Mouse (Mus musculus) cerebellum, adult 2 months (tissue): ENCODE measurements around the gene Ppp6r2. TPM values are rescaled to one million over a fixed set of nuclear protein-coding genes. Genes with fewer than 3 reads are reported as not detected.

ENCODE experiments used
- DNase-seq, 2 experiments: peaks; one replicate each; pipeline ENCODE4 v3.0.0; 2021
- H3K27ac ChIP-seq: fragments of 200-500 bp; 2 replicates; pipeline ENCODE4 v1.5.1; 2012; ENCODE audit warnings: low read length, control low read depth, inconsistent platforms; ENCODE audit not compliant: insufficient read depth
- H3K27me3 ChIP-seq: fragments of 200-500 bp; 2 replicates; pipeline ENCODE4 v1.6.1; 2012; ENCODE audit warnings: inconsistent platforms, mild to moderate bottlenecking, low read length, moderate library complexity; ENCODE audit not compliant: control insufficient read depth, insufficient read depth
- H3K4me1 ChIP-seq: fragments of 200-500 bp; 2 replicates; pipeline ENCODE4 v1.6.1; 2011; ENCODE audit warnings: low read length; ENCODE audit not compliant: control insufficient read depth, insufficient read depth
- H3K4me3 ChIP-seq: fragments of 200-500 bp; replicated peaks from 2 replicates; pipeline ENCODE3; 2011; ENCODE audit warnings: mild to moderate bottlenecking, low read depth, low read length, control low read depth; ENCODE audit not compliant: insufficient read depth
- CTCF ChIP-seq: fragments of 200-500 bp; IDR thresholded peaks from 2 replicates; pipeline ENCODE4 v1.5.1; 2011; ENCODE audit warnings: low read depth, mild to moderate bottlenecking, control low read depth, low read length, moderate library complexity, borderline replicate concordance; ENCODE audit not compliant: insufficient read depth
- POLR2A ChIP-seq: fragments of 200-500 bp; IDR thresholded peaks from 2 replicates; pipeline ENCODE4 v1.6.1; 2011; ENCODE audit warnings: low read length, control low read depth, borderline replicate concordance; ENCODE audit not compliant: insufficient read depth
- WGBS: fragments of 180-500 bp; shearing (Covaris S2); methylation state at CpG from one replicate; pipeline ENCODE4 v1.1.7; 2018; 5-methylcytosine and 5-hydroxymethylcytosine counted together
- polyA plus RNA-seq: library from polyadenylated mRNA; depleted of rRNA; stranded (reverse); fragments of >200 nt; gene quantifications from 2 replicates; pipeline ENCODE4 v1.2.3, GENCODE M21; 2012

Gene Ppp6r2
- polyA plus RNA-seq, 1 experiment = 240 TPM

GRCm38 (mm10) chr15:89291521-89291920 is 80.2 kb downstream of the Ppp6r2 start:
- Histone ChIP-seq H3K4me1 (peaks cover 2% of the 10 kb centered on the region), H3K27ac (no peak overlapping the region), H3K4me3 (no peak overlapping the region), H3K27me3 (no peaks in the 10 kb centered on the region)
- 88% methylated on average over 3 of the region's 3 CpGs for WGBS
- no peak for DNase-seq
- TF ChIP-seq CTCF (no peak), POLR2A (no peak)

- H3K27ac ChIP-seq = no peak overlapping the region
- WGBS = 43% methylated on average over 2 of the region's 2 CpGs
- TF ChIP-seq POLR2A (no peak), CTCF (no peak)
Measured at GRCm38 (mm10) chr15:89292795-89293194, 81.4 kb downstream of the Ppp6r2 start.

GRCm38 (mm10) chr15:89293778-89294177 is 82.4 kb downstream of the Ppp6r2 start:
- H3K27ac ChIP-seq = no peak overlapping the region

More at GRCm38 (mm10) chr15:89292795-89293194, 81.4 kb downstream of the Ppp6r2 start:
- no peak for DNase-seq
- H3K27me3 ChIP-seq = no peaks in the 10 kb centered on the region
- no peak overlapping the region for H3K4me3 ChIP-seq
- H3K4me1 ChIP-seq = no peaks in the 10 kb centered on the region

GRCm38 (mm10) chr15:89295580-89296165 is 84.3 kb downstream of the Ppp6r2 start:
- WGBS = 68% methylated on average over 8 of the region's 8 CpGs
- no peak for TF ChIP-seq POLR2A
- no peak for TF ChIP-seq CTCF
- Histone ChIP-seq H3K4me3 (no peak overlapping the region), H3K27ac (no peak overlapping the region), H3K4me1 (0 out of 2 replicates have a peak, but pooled peaks cover 5% of the 10 kb centered on the region), H3K27me3 (no peaks in the 10 kb centered on the region)
- DNase-seq = no peak

More at GRCm38 (mm10) chr15:89293778-89294177, 82.4 kb downstream of the Ppp6r2 start:
- 0 out of 2 replicates have a peak, but pooled peaks cover 5% of the 10 kb centered on the region for H3K4me1 ChIP-seq
- no peak overlapping the region for H3K4me3 ChIP-seq
- TF ChIP-seq POLR2A = no peak
- no peak for TF ChIP-seq CTCF
- DNase-seq = no peak
- 94% methylated on average over 10 of the region's 10 CpGs for WGBS
- H3K27me3 ChIP-seq = no peaks in the 10 kb centered on the region

GRCm38 (mm10) chr15:89296465-89296864 is 85.1 kb downstream of the Ppp6r2 start:
- DNase-seq = no peak
- TF ChIP-seq CTCF = no peak
- TF ChIP-seq POLR2A = no peak
- no peak overlapping the region for H3K27ac ChIP-seq
- H3K4me3 ChIP-seq = no peak overlapping the region
- 0 out of 2 replicates have a peak, but pooled peaks cover 5% of the 10 kb centered on the region for H3K4me1 ChIP-seq
- no peaks in the 10 kb centered on the region for H3K27me3 ChIP-seq
- 29% methylated on average over 1 of the region's 1 CpGs for WGBS

GRCm38 (mm10) chr15:89297695-89298094 is 86.3 kb downstream of the Ppp6r2 start:
- Histone ChIP-seq H3K4me1 (0 out of 2 replicates have a peak, but pooled peaks cover 5% of the 10 kb centered on the region), H3K27me3 (no peaks in the 10 kb centered on the region), H3K4me3 (no peak overlapping the region), H3K27ac (no peak overlapping the region)
- TF ChIP-seq CTCF (no peak), POLR2A (no peak)
- WGBS = 39% methylated on average over 2 of the region's 2 CpGs
- no peak for DNase-seq

GRCm38 (mm10) chr15:89300180-89300579 is 88.8 kb downstream of the Ppp6r2 start:
- Histone ChIP-seq H3K27ac (no peak overlapping the region), H3K27me3 (no peaks in the 10 kb centered on the region), H3K4me3 (no peak overlapping the region), H3K4me1 (0 out of 2 replicates have a peak, but pooled peaks cover 5% of the 10 kb centered on the region)
- 63% methylated on average over 13 of the region's 13 CpGs for WGBS
- DNase-seq = no peak
- TF ChIP-seq POLR2A = no peak
- no peak for TF ChIP-seq CTCF

- H3K4me3 ChIP-seq = no peak overlapping the region
- no peak for TF ChIP-seq CTCF
- TF ChIP-seq POLR2A = no peak
- H3K27me3 ChIP-seq = no peaks in the 10 kb centered on the region
- 91% methylated on average over 8 of the region's 8 CpGs for WGBS
- peaks cover 5% of the 10 kb centered on the region; the same call in 1 of the 2 replicates for H3K4me1 ChIP-seq
- no peak overlapping the region for H3K27ac ChIP-seq
- no peak for DNase-seq
Measured at GRCm38 (mm10) chr15:89300600-89300999, 89.2 kb downstream of the Ppp6r2 start.
